Mouse (Mus musculus) megakaryocyte, embryonic 14.5 days (primary cell): ENCODE measurements around the gene Tmem120b.

Experiments
- FLI1 ChIP-seq: IDR thresholded peaks from 2 replicates; pipeline ENCODE4 v1.6.1; 2012; ENCODE audit warnings: low read length, inconsistent platforms, mixed read lengths
- GATA1 ChIP-seq: IDR thresholded peaks from 3 replicates; pipeline ENCODE4 v1.6.1; 2012; ENCODE audit warnings: mixed read lengths, low read length, inconsistent platforms, borderline replicate concordance

GRCm38 (mm10) chr5:123104769-123105168 is 36.6 kb downstream of the Tmem120b start:
- TF ChIP-seq GATA1 (no peak), FLI1 (no peak)
